Mouse (Mus musculus): ENCODE measurements around the gene Zfp385b.

DNA sequence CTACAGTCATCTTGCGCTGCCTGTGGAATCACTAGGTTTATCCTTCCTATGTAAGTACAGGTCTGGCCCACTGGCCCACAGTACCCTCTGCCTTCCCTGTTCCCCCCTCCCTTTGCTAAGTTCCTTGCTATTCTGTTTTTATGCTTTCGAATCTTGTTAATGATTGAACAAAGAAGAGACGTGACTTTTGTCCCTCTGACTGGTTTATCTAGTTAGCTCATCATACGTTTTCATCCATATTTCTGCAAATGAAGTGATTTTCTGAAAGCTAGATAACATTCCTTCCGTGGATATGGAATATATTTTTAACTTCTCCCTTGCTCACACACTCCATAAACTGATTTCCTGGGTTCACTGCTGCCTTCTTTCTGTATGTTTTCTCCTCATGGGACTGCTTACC lies 302.8 kb downstream of the Zfp385b start:
- TF ChIP-seq POLR2A (IDR thresholded peaks at IDR 0.05; ENCODE audit: insufficient read depth, low read depth, low read length) (no peak), CTCF (IDR thresholded peaks at IDR 0.05) (no peak)
